Mouse (Mus musculus) NIH3T3 (cell line): ENCODE data around the gene BC030867.

Experiments used
- DNase-seq: peaks from one replicate; pipeline ENCODE4 v3.0.0-alpha.2; 2012; ENCODE audit warnings: low read depth

BC030867 gene

DNA sequence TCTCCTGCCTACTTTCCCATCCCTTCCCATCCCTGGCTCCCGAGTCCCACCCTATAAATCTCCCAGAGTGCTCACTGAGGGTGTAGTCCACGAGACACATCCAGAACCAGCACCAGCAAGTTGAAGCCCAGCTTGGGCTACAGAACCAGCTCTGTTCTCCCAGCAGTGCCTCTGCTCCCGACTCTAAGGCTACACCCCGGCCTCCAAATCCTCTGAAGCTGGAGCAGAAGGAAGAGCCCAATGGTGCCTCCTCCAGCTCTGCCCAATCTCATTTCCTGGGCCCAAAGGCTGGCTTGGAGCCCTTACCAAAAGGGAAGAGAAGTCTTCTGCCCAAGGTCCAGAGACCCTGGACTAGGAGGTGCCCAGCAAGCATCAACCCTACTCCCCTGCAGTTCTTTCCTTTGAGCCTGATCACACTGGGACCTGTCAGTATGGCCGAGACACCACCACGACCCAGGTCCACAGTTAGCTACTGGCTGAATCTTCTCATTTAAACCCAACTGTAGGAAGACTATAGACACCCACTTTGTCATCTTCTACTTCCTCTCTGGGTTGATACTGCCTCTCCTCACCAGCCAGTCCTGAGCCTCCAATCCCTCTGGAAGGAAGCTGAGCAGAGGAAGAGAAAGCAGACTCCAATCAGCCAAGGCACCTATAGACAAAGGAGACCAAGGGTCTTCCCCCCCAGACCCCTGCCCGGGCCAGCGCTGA lies 27.3 kb upstream of the BC030867 start:
- DNase-seq: no peak

DNA sequence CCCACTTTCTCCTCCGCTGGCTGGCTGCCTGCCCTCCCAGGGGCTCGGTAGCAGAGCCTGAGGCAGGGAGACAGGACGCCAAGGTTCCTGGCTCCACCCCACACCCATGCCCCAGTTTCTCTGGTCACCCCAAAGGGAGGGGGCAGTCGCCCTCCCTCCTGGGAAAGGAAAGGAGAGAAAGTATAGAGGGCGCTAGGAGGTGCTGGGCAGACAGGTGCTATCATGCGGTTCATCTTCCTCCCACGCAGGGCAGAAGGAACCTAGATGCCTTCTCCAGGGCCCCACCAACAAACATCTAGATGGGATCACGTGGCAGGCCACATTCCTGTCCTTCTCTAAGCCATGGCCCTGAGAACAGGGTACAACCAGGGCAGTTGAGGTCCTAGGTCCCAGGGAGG lies 26.7 kb upstream of the BC030867 start:
- no peak for DNase-seq

DNA sequence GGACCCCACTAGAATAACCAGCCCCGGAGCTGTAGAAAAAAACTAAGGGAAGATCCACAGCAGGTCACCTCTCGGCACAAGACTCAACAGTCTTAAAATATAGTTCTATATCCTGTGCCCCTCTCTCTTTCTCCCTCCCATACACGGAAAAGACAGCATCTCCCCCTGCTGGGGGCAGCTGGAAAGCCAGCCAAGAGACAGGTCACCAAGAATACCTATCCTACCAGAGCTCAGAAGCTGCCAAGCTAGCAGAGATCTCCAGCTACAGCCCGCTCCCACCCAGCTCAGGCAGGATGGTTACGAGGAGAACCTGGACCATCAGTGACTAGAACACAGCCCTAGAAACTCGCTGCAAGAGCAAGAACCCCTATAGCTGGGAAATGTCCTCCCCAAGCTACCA lies 25.5 kb upstream of the BC030867 start:
- DNase-seq: peak; percentile 74

DNA sequence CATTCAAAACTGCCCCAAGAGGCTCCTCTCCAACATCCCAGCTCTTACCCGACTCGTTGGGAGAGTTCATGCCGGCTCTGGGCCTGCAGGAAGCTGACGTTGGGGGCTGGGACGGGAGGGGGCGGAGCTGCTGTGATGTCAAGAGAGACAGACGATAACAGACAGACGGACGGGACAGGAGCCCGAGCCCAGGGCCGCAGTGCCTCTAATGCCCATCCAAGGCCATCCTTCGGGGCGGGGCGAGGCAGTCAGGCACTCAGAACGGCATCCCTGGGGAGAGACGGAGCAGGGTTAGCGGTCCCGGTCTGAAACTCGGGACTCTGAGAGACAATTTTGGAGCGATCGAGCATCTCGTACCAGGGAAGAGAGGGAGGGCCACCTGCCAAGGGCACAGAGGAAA lies 24.0 kb upstream of the BC030867 start:
- peak; percentile 37 for DNase-seq

DNA sequence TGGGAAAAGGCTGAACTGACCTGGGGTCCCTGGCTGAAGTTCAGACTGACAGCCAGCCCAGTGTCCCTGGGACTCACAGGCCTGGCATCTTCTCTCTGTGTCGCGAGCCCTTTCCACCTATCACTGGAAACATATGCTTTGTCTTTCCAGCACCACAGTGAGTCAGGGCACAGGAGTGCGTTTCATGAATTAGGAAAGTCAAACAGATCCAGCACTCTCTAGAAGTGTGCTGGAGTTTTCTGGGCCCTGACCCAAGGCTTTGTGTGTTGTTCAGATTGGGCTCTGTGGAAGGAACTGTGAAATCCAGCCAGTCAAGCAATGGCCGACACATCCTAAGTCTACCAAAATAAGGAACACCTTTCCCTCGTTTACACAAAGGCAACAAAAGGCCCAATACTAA lies 23.5 kb upstream of the BC030867 start:
- DNase-seq: peak; percentile 82

DNA sequence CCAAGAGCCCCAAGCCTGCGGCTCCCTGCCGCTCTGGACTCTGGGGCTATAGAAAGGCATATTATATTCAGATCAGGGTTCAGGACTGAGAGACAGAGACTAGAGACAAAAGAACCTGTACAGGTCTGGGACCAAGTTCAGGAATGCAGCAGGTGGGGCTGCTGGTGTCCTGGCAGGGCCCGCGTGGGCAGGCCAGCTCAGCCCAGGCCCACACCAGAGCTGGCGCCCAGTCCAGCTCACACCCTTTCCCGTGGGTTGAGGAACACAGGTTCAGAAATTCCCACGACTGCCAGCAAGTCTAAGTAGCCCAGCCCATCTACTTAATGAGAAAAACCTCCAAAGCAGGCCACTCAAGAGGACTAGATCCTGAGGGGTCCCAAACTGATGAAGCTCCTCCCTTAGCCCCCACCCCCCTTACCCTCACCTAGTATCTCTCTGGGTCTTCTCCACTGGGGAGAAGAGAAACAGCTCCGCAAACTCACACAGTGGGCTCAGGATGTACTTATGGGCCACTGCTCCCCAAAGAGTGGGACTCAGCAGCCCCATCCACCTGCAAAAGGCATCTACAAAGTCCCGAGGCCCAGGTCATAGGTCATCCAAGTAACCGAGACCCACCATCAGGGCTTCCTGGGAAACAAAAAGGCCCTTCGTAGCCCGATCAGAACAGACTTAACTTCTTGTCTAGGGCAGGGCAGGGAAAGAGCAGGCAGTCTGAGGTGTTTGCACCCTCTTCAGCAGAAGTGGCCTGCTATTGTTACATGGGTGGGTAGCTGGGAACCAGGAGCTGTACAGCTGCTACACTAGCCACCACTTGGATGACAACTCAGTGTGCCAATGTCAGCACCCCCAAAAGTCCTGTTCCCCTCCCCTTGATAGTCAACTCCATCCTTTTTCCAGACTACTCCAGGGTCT lies 22.4 kb upstream of the BC030867 start:
- no peak for DNase-seq

DNA sequence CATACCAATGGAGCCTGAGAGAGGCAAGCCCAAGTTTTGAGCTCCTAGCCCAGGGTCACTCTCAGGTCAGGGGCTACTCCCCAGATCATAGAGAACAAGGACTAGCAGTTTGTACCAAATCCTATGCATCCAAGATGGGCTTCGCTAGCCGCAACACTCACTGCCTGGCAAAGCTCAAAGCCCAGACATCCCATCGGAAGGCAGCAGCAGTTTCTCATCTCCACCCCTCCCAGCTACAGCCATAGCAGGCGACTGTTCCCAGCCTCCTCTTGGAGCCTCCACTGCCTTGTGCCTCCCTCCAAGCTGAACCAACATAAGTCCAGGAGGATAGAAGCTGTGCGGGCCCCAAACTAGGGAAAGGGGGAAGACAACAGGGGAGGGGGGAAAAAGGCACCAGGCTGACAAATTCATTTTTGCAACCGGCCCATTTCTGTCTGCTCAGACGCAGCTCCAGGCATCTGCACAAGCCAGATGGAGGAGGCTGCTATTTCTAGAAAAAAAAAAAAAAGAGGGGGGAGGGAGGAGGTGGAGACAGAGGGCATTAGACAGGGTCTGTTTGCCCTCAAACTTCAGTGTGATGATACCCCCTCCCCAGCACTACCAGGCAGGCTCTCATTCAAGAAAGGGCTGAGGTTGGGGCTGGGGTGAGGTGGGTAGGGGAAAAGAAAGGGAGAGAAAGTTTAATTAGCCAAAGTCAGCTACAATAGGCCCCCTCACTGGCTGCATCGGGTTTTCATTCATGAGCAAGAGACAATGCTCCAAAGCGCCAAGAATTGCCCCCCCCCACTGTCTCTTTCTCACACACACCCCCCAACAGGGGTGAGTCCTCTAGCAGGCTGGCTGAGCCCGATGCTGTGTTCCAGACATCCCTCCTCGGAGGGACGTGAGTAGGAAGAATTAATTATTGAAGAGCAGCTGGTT lies 21.2 kb upstream of the BC030867 start:
- DNase-seq: no peak

DNA sequence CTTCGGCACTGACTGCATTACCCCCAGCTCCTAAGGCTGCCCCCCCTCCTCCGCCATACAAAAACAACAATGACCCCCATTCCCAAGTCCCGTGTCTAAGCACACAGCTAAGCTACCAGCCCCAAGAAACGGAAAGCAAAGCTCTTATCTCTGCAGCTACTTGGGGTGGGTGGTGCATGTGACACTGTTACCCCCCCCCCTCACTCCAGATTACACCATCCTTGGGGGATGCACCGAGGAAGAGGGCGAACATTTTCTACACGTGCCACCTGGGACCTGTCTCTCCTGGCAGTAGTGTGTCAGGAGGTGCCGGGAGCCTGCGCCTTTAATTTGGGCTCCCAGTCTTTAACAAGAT lies 20.5 kb upstream of the BC030867 start:
- no peak for DNase-seq

DNA sequence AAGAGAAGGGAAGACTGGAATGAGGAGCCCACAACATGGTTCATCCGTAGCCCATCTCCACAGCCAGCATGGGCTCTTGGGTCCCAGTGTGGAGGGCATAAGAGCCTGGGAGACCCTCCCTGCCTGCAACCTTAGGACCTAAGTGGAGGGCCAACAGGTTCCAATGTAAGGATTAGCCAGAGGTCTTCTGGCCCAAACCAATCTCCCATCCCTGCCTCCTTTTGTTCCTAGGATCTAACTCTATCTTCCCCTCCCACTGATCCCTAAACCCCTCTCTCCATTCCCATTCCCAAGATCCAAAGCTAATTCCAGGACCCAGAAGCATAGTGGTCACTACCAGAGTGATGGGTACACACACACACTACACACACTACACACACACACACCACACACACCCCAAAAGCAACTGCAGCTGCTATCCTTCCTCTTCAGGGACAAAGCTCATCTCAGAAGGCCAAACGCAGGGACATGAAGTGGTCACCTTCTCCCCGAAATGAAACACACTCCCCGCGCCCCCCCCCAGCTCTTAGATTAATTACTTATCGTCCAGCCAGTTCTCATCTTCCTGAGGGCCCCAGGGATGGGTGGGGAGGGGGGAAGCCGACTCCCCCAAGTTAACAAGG lies 19.9 kb upstream of the BC030867 start:
- DNase-seq: no peak

DNA sequence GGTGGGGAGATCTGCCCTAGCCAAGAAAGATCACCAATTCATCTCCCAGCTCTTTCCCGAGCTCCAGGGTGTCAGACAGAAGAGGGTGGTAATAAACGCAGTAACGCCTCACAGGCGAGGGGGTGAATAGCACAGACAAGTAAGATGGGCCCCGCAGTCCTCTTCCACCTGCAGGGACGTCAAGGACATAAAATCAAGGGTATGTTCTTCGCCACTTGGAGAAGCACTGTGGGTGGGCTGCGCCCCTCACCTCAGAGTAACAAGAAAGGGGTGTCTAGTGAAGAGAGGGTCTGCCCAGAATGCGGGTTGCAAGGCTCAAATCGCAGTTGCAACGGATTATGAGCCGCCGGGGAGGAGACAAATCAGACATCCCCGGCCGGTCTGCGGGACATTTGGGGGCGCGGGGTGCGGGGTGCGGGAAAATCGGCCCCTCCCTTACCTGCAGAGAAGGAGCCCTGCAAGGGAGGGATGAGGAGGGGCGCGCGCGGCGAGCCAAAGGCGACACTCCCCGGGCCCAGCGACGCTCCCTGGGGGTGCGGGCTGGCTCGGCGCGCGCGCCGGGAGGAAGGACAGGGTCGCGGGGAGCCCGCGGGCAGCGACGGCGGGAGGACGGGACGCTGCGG lies 19.2 kb upstream of the BC030867 start:
- peak; percentile 62 for DNase-seq

DNA sequence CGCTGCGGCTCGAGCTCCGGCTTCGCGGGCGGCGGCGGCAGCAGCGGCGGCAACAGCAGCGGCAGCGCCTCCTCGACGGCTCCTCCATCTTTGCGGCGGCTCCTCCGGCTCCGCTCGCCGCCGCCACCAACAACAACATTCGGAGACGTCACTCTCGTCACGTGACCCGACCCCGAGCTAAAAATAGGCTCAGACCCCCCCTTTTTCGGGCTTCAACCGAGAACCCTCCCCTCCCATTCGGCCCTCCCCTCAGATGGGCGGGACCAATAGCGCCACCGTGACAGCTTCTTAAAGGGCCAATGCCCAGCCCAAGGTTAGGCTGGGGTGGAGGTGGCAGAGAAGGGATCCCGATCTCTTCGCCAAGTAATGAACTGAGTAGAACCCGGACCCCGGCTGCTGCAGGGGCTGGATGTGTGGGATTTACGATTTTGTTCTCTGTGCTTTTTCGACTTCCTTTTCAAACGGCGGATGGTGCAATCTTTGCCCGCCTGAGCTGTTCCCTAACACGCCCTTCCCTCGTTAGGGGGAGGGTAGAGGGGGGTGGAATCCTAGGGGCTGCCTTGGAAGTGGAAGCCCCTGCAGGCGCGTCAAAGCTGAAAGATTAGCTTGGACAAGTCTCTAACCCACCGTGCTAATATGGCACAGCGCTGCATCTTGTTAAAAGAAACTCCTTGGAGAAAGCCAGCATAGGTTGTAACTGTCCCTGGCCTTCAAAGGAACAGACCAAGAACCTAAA lies 18.5 kb upstream of the BC030867 start, which contains the start of gene Hdac5:
TSS of gene Hdac5 (minus strand) at position 161 of the 736 bp plus-strand sequence.
- DNase-seq: peak; percentile 99

DNA sequence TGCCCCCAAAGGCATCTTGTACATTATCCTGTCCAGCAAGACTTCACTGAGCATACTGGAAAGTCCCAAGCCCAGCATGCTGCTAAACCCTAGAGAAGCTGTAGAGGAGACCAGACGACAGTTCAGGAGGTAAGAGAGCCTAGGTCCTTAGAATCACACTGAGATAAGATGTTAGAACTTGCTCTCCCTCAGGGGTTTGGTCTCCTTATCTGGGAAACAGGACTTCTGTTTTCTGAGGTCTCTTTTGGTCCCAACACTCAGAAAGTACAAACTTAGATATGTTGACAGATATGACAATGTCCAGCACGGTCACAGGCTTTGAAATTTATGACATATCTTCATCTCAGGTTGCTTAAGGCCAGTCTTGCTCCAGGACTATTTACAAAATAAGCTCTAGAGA lies 12.7 kb upstream of the BC030867 start:
- no peak for DNase-seq

DNA sequence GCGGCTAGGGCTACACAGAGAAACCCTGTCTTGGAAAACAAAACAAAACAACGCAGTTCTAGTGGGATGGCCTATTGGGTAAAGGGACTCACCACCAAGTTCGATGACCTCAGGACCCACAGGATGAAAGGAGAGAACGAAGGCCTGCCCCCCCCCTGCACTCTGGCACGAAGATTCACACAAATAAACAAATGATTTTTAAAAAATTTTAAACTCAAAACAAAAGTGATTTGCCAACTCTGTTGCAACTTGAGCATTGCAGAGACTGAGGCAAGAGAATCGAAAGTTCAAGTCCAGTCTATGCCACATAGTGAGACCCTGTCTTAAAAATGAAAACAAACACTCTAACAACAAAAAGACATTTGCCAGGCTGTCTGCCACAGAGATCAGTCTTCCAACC lies 8.0 kb upstream of the BC030867 start:
- DNase-seq: no peak

DNA sequence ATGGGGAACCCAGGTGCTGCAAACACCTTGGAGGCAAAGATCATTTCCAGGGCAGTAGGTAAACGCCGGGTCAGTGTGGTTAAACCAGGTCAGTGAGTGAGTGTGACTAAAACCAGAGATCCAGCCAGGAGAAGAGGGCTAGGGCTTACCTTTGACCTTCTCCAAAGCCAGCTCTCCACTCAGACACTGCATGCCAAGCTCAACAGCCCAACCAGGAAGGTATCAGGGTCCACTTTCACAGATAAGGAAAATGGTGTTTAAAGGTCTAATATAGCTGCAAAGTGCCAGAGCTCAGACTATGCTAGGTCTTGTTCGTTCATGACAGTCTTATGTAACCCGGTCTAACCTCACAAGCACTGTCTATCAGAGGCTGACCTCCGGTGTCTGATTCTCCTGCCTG lies 7.4 kb upstream of the BC030867 start:
- no peak for DNase-seq

DNA sequence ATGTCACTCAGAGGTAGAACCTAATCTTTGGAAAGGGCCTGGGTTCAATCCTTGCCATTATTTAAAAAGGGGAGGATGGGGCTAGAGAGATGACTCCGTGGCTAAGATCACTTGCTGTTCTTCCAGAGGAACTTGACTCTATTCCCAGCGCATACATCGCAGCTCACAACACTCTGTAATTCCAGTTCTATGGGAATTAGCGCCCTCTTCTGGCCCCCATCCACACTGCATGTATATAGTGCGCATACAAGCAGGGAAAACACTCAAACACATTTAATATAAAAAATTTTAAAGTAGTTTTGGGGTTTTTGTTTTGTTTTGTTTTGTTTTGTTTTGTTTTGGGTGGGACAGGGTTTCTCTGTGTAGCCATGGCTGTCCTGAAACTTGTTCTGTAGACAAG lies 6.8 kb upstream of the BC030867 start:
- no peak for DNase-seq

DNA sequence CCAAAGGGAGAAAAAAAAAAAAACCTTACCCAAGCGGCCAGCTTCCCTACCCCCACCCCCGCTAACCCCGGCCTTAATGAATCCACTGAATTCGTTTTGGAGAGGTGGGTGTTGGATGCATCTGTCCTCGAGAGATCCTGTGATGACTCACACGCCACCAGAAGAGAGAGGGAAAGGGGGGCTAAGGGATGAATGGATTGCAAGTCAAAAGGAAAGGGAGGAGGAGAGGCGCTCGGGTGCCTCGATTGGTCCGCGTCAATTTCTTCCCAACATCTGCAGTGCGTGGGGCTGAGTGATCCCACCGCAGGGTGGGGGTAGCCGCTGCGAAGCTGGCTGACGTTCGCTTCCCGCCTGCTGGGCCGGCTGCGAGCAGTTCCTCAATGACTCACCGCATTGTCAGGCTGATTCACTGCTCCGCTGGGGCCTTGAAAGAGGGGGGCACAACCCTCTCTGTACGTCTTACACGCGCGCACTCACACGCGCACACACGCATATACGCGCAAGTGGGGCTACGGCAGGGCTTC lies 3.7 kb upstream of the BC030867 start:
- DNase-seq: peak; percentile 96

DNA sequence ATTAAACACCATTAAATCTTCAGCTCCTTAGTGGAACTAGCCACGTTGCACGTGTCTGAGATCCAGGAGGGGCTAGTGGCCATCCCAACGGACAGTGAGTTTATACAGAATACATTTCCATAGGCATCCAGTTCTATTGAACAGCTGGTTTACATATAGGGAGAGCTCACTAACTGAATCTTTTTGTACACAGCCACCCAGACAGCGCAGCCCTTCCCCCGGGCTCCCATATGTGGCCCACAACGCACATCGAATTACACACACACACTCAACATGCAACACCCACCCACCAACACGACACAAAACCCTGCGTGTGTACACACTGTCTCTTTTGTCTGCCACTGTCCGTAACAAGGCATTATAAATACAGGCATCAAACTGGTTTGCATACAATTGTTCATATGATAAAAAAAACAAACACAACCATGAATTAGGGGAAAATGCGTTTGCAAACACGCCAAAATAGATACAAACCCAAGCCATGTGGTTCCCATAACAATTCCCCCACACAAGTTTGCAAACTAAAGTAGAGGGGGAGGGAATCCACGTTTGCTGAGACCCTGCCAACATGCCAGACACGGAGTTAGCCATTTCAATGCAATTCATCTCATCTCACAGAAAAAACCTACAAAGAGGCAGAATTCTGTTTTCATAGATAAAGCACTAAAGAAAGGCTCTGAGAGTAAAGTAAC lies 3.0 kb upstream of the BC030867 start:
- DNase-seq: peak; percentile 77

DNA sequence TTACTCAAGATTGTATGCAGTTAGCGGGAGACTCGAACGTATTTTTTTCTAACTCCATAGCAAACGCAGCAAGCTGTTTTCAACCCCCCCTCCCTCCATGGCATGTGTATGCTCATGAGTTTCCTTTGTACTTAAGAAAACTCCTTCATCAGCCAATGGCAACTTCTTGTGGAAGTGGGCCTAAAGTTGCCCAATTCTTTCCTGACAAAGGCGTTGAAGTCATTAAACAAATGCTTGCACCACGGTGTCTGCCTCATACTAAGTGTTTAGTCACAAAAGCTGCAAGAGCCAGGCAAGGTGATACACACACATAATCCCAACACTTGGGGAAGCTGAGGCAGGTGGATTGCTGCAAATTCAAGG lies 2.4 kb upstream of the BC030867 start:
- peak; percentile 70 for DNase-seq

DNA sequence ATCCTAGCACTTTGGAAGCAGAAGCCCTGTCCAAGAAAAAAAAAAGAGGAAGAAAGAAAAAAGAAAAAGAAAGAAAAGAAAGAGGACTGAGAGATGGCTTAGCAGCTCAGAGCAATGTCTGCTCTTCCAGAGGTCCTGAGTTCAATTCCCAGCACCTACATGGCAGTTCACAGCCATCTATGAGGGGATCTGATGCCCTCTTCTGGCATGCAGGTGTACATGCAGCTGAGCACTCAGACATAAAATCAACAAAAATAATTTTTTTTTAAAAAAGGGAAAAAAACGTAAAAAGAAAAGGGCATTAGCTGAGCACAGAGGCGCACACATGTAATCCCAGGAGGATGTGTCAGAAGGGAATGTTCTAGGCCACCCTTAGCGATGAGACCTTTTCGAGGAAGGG lies 1.8 kb upstream of the BC030867 start:
- DNase-seq: peak; percentile 31
